Mouse (Mus musculus): ENCODE data around the gene Olfr313. TPM values are rescaled to one million over a fixed set of nuclear protein-coding genes. Genes with fewer than 3 reads are reported as not detected.
"Not testable (repeated sequence)": the region's sequence is repeated elsewhere in the genome, so short reads cannot be mapped to it uniquely, and the experiment has no call there.

Olfr313 gene
- polyA plus RNA-seq, 1 experiment from 2014 or later = not detected

- Histone ChIP-seq H3K4me2 (ENCODE audit: low read length) (no peak overlapping the region), H3K27me3 (replicated peaks; ENCODE audit: control insufficient read depth, insufficient read depth, low read length) (no peaks in the 10 kb centered on the region), H3K4me3 (ENCODE audit: low read depth, low read length) (no peak overlapping the region), H3K27ac (ENCODE audit: low read depth, low read length) (no peak overlapping the region), H3K9ac (ENCODE audit: low read length) (no peak overlapping the region), H3K9me3 (replicated peaks; ENCODE audit: control insufficient read depth, low read length) (no peaks in the 10 kb centered on the region), H3K4me1 (ENCODE audit: control insufficient read depth, insufficient read depth, low read length) (no peaks in the 10 kb centered on the region), H3K36me3 (ENCODE audit: control insufficient read depth, insufficient read depth, low read length) (no peaks in the 10 kb centered on the region)
- ATAC-seq = no peak
- 97% methylated on average over 2 of the region's 2 CpGs for WGBS
- no peak for DNase-seq (ENCODE audit: low spot score)
These were observed 18.9 kb upstream of the Olfr313 start for GRCm38 (mm10) chr11:58795856-58796255.

- Histone ChIP-seq H3K27me3 (replicated peaks; ENCODE audit: control insufficient read depth, insufficient read depth, low read length) (no peaks in the 10 kb centered on the region), H3K4me1 (ENCODE audit: control insufficient read depth, insufficient read depth, low read length) (no peaks in the 10 kb centered on the region), H3K4me2 (ENCODE audit: low read length) (no peak overlapping the region), H3K9ac (ENCODE audit: low read length) (no peak overlapping the region), H3K9me3 (replicated peaks; ENCODE audit: control insufficient read depth, low read length) (no peaks in the 10 kb centered on the region), H3K36me3 (ENCODE audit: control insufficient read depth, insufficient read depth, low read length) (no peaks in the 10 kb centered on the region), H3K27ac (ENCODE audit: low read depth, low read length) (no peak overlapping the region), H3K4me3 (ENCODE audit: low read depth, low read length) (no peak overlapping the region)
- DNase-seq (ENCODE audit: low spot score) = no peak
- ATAC-seq = no peak
- WGBS = 79% methylated on average over 7 of the region's 7 CpGs
These were observed 17.9 kb upstream of the Olfr313 start for GRCm38 (mm10) chr11:58796850-58797249.

- ATAC-seq (no peak), DNase-seq (ENCODE audit: low spot score) (no peak)
- H3K4me2 ChIP-seq (ENCODE audit: low read length) = no peak overlapping the region
- no peaks in the 10 kb centered on the region for H3K36me3 ChIP-seq (ENCODE audit: control insufficient read depth, insufficient read depth, low read length)
- no peak overlapping the region for H3K27ac ChIP-seq (ENCODE audit: low read depth, low read length)
- H3K27me3 ChIP-seq (replicated peaks; ENCODE audit: control insufficient read depth, insufficient read depth, low read length) = no peaks in the 10 kb centered on the region
- H3K4me1 ChIP-seq (ENCODE audit: control insufficient read depth, insufficient read depth, low read length) = peaks cover 3% of the 10 kb centered on the region; the same call in 1 of the 2 replicates
- H3K9ac ChIP-seq (ENCODE audit: low read length) = no peak overlapping the region
- H3K9me3 ChIP-seq (replicated peaks; ENCODE audit: control insufficient read depth, low read length) = no peaks in the 10 kb centered on the region
- WGBS = 84% methylated on average over 5 of the region's 5 CpGs
- no peak overlapping the region for H3K4me3 ChIP-seq (ENCODE audit: low read depth, low read length)
These were observed 15.1 kb upstream of the Olfr313 start for GRCm38 (mm10) chr11:58799747-58800146.

GRCm38 (mm10) chr11:58801558-58802228 lies 13.1 kb upstream of the Olfr313 start, which contains the start of gene Fam183b:
TSS of gene Fam183b (minus strand) at chr11:58801960.
- 40% methylated on average over 14 of the region's 14 CpGs for WGBS
- Histone ChIP-seq H3K4me2 (ENCODE audit: low read length) (peak within 1 kb of the TSS; percentile 29), H3K36me3 (ENCODE audit: control insufficient read depth, insufficient read depth, low read length) (no peaks in the 10 kb centered on the region), H3K4me3 (ENCODE audit: low read depth, low read length) (no peak within 1 kb of the TSS), H3K4me1 (ENCODE audit: control insufficient read depth, insufficient read depth, low read length) (peaks cover 3% of the 10 kb centered on the region; the same call in 1 of the 2 replicates), H3K27ac (ENCODE audit: low read depth, low read length) (no peak within 1 kb of the TSS), H3K9ac (ENCODE audit: low read length) (no peak within 1 kb of the TSS), H3K9me3 (replicated peaks; ENCODE audit: control insufficient read depth, low read length) (no peaks in the 10 kb centered on the region), H3K27me3 (replicated peaks; ENCODE audit: control insufficient read depth, insufficient read depth, low read length) (no peaks in the 10 kb centered on the region)
- ATAC-seq (peak; percentile 26; the same call in 1 of the 2 replicates), DNase-seq (ENCODE audit: low spot score) (peak; percentile 55)

- Histone ChIP-seq H3K4me3 (ENCODE audit: low read depth, low read length) (no peak overlapping the region), H3K36me3 (ENCODE audit: control insufficient read depth, insufficient read depth, low read length) (no peaks in the 10 kb centered on the region), H3K9ac (ENCODE audit: low read length) (no peak overlapping the region), H3K4me2 (ENCODE audit: low read length) (no peak overlapping the region), H3K27me3 (replicated peaks; ENCODE audit: control insufficient read depth, insufficient read depth, low read length) (no peaks in the 10 kb centered on the region), H3K27ac (ENCODE audit: low read depth, low read length) (no peak overlapping the region), H3K4me1 (ENCODE audit: control insufficient read depth, insufficient read depth, low read length) (peaks cover 3% of the 10 kb centered on the region; the same call in 1 of the 2 replicates), H3K9me3 (replicated peaks; ENCODE audit: control insufficient read depth, low read length) (no peaks in the 10 kb centered on the region)
- WGBS = 85% methylated on average over 4 of the region's 4 CpGs
- DNase-seq (ENCODE audit: low spot score) (no peak), ATAC-seq (no peak)
These were observed 10.9 kb upstream of the Olfr313 start for GRCm38 (mm10) chr11:58803871-58804270.

- no peaks in the 10 kb centered on the region for H3K27me3 ChIP-seq (replicated peaks; ENCODE audit: control insufficient read depth, insufficient read depth, low read length)
- no peak overlapping the region for H3K4me2 ChIP-seq (ENCODE audit: low read length)
- H3K27ac ChIP-seq (ENCODE audit: low read depth, low read length) = no peak overlapping the region
- ATAC-seq (no peak), DNase-seq (ENCODE audit: low spot score) (no peak)
- no peaks in the 10 kb centered on the region for H3K9me3 ChIP-seq (replicated peaks; ENCODE audit: control insufficient read depth, low read length)
- H3K36me3 ChIP-seq (ENCODE audit: control insufficient read depth, insufficient read depth, low read length) = no peaks in the 10 kb centered on the region
- peaks cover 3% of the 10 kb centered on the region; the same call in 1 of the 2 replicates for H3K4me1 ChIP-seq (ENCODE audit: control insufficient read depth, insufficient read depth, low read length)
- H3K9ac ChIP-seq (ENCODE audit: low read length) = no peak overlapping the region
- H3K4me3 ChIP-seq (ENCODE audit: low read depth, low read length) = no peak overlapping the region
- WGBS = 87% methylated on average over 2 of the region's 2 CpGs
These were observed 10.4 kb upstream of the Olfr313 start for GRCm38 (mm10) chr11:58804393-58804792.

GRCm38 (mm10) chr11:58812001-58812400 lies 2.8 kb upstream of the Olfr313 start:
- Histone ChIP-seq H3K36me3 (ENCODE audit: control insufficient read depth, insufficient read depth, low read length) (no peaks in the 10 kb centered on the region), H3K4me1 (ENCODE audit: control insufficient read depth, insufficient read depth, low read length) (no peaks in the 10 kb centered on the region), H3K27me3 (replicated peaks; ENCODE audit: control insufficient read depth, insufficient read depth, low read length) (no peaks in the 10 kb centered on the region), H3K27ac (ENCODE audit: low read depth, low read length) (no peak overlapping the region), H3K9ac (ENCODE audit: low read length) (no peak overlapping the region), H3K4me2 (ENCODE audit: low read length) (no peak overlapping the region), H3K4me3 (ENCODE audit: low read depth, low read length) (no peak overlapping the region), H3K9me3 (replicated peaks; ENCODE audit: control insufficient read depth, low read length) (no peaks in the 10 kb centered on the region)
- DNase-seq (ENCODE audit: low spot score) (no peak), ATAC-seq (no peak)
- WGBS = 8% methylated on average over 1 of the region's 1 CpGs

- 83% methylated on average over 1 of the region's 1 CpGs for WGBS
- no peaks in the 10 kb centered on the region for H3K27me3 ChIP-seq (replicated peaks; ENCODE audit: control insufficient read depth, insufficient read depth, low read length)
These were observed 876 bp downstream of the Olfr313 start for GRCm38 (mm10) chr11:58815676-58816075.

GRCm38 (mm10) chr11:58828937-58829336 lies 14.1 kb downstream of the Olfr313 start, which contains the start of gene Olfr312:
TSS of gene Olfr312 (plus strand) at chr11:58829237.
- DNase-seq (ENCODE audit: low spot score); H3K27me3 ChIP-seq (replicated peaks; ENCODE audit: control insufficient read depth, insufficient read depth, low read length); ATAC-seq; H3K4me2 ChIP-seq (ENCODE audit: low read length); H3K9me3 ChIP-seq (replicated peaks; ENCODE audit: control insufficient read depth, low read length); H3K36me3 ChIP-seq (ENCODE audit: control insufficient read depth, insufficient read depth, low read length); H3K4me3 ChIP-seq (ENCODE audit: low read depth, low read length); H3K4me1 ChIP-seq (ENCODE audit: control insufficient read depth, insufficient read depth, low read length); H3K27ac ChIP-seq (ENCODE audit: low read depth, low read length); H3K9ac ChIP-seq (ENCODE audit: low read length): not testable (repeated sequence)

More at GRCm38 (mm10) chr11:58815676-58816075, 876 bp downstream of the Olfr313 start:
- Histone ChIP-seq H3K4me2 (ENCODE audit: low read length) (no peak overlapping the region), H3K36me3 (ENCODE audit: control insufficient read depth, insufficient read depth, low read length) (no peaks in the 10 kb centered on the region), H3K9ac (ENCODE audit: low read length) (no peak overlapping the region), H3K4me1 (ENCODE audit: control insufficient read depth, insufficient read depth, low read length) (no peaks in the 10 kb centered on the region), H3K9me3 (replicated peaks; ENCODE audit: control insufficient read depth, low read length) (no peaks in the 10 kb centered on the region), H3K27ac (ENCODE audit: low read depth, low read length) (no peak overlapping the region), H3K4me3 (ENCODE audit: low read depth, low read length) (no peak overlapping the region)
- DNase-seq (ENCODE audit: low spot score) (no peak), ATAC-seq (no peak)
